Mouse (Mus musculus) WW6 (cell line): Measurements from ENCODE around the gene Ran.

Source experiments
- DNase-seq: peaks from one replicate; pipeline ENCODE4 v3.0.0-alpha.2; 2013; ENCODE audit warnings: low read depth, low spot score

Gene Ran

GRCm38 (mm10) chr5:129063792-129064087, 43.9 kb downstream of the Ran start:
- DNase-seq: no peak

DNA sequence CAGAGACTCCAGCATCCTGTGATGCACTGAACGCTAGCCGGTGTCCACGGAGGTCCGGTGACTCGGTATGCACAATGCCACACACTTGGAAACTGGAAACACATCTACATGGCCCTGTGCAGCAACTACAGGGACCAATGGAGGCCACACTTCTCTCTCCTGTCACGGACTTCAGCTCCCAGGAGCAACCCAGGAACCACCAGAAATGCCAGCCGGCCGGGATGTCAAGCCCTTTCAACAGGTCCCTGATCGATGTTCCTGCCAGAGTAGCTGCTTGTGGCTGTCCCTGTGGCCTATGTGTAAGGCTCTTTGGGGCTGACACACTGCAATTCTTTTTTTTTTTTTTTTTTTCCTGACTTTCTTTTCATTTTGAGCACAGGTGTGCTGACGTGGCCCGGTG, 44.3 kb downstream of the Ran start:
- DNase-seq: no peak

DNA sequence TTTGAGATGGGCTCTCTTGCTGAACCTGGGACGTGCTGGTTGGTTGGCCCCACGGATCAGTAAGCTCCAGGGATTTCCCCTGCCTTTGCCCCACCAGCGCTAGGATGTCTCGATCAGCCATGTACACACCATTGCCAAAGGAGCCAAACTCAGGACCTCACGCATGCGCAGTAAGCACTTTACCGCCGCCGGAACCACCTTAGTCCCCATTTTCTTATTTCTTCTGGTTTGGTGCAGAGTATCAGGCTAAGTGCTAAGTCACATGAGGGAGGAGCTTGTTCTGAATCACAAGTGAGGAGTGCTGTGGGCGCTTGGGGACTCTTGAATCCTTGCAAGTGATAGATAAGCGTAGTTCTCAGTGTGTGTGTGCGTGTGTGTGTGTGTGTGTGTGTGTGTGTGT, 45.4 kb downstream of the Ran start:
- peak; percentile 45 for DNase-seq

DNA sequence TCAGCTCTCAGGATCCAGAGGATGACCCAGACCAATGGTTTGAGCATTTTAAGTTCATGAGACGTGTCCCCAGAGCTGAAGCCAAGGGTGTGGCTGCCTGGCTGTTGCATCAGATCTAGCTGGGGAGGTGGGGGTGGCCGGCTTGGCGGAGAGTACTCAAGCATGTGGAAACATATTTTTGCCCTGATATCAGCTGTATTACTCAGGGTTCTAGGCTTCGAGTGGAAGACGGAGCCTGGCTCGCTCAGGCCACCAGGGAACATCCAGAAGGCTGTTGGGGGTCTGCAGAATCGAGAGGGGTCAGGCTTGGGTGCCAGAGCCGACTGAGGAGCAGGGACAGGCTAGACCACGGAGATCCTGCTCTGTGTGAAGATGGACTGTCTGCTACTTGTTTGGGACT, 46.1 kb downstream of the Ran start:
- no peak for DNase-seq

- no peak for DNase-seq
Measured at GRCm38 (mm10) chr5:129066541-129067230, 46.8 kb downstream of the Ran start.

DNA sequence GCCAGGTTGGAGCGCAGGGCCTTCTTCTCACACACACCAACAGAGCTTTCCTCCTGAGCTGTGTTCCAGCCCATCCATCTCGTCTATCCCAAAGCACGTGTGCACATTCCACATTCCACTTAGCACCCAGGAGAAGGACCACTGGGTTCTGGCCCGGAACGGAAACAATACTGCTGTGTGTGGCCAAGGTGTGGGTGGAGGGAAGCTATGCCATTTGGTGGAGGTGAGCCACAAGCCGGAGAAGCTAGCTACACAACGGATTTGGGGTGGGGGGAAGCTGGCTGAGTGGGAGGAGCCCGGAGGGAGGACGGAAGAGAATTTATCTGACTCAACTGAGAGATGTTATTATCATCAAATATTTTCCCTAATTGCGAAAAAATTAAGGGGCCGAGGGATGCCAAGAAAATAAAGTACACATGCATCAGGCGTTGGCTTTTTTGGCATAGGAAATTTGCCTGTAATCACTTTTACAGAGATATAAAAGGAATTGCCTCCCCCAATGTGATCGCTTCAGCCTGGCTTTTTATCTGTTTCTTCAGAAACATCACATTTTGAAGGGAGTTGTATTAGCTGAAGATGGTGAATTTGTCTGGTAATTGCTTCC, 47.5 kb downstream of the Ran start:
- no peak for DNase-seq

DNA sequence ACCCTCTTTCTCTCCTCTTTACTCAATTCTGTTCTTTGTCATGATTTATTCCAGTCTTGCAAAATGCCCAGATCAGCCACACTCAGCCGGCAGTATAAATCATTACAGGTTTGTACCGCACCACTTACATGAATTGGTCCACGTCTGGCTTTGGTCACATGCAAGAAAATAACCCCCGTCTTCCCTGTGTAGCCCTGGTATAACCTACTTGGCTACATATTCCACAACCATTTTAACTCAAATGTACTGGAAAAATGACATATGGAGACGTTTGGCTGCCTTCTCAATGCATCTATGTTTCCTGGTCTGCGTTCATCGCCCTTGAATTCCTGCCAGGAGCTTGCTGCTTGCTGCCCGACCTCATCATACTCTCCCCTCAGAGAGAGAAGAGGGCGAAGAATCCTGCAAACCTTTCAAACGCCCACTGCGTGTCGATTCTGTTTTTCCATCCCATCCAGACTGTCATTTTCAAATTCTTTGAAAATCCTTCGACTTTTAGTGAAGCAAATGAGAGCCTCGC, 52.0 kb downstream of the Ran start:
- no peak for DNase-seq

GRCm38 (mm10) chr5:129073404-129073803, 53.5 kb downstream of the Ran start:
- DNase-seq: no peak
